Mouse (Mus musculus): ENCODE measurements at regions not wholly inside any gene's neighbourhood (a gene's known extent, or its start where the extent isn't known, plus 50 kb on each side); places are given as distances from the start of the nearest gene placed in this dataset.

DNA sequence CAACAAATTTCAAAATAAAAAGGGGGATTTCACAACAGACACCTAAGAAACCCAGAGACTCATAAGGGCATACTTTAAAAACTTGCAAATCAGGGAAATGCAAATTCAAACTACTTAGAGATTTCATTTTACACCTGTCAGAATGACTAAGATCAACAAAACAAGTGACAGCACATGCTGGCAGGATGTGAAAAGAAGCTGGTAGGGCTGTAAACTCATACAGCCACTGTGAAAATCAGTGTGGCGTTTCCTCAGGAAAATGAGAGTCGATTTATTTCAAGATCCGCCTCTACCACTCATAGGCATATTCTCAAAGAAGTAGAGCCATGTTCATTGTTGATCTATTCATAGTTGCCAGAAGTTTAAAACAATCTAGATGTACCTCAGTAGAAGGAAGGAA lies 133.6 kb upstream of the Veph1 start:
- DNase-seq (ENCODE audit: low read depth): no peak

DNA sequence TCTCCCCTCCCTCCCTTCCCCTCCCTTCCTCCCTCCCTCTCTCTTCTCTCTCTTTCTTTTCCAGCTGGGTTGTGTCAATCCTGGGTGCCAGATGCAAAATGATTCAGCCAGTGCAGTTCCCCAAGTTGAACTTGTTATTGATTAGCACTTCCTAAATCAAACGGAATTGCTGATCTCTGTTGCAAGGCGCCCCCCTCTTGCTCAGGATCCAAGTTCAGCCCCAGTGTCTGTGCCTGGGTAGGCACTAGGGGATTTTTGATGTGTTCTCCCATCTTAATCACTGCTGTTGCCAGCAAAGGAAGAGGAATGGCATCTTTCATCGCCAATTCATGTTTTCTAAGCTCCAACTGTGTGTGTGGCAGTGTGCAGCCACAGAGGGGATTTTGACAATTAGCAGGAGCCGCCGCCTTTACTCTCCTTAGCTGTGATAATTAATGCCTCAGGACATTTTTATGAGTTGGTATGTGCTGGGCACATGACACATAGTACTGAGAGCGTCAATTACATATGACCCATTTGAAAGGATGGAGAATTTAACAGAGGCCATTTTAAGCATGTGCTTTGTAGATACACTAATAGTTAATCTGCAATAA lies 125.9 kb upstream of the Veph1 start:
- DNase-seq (ENCODE audit: low read depth): no peak

DNA sequence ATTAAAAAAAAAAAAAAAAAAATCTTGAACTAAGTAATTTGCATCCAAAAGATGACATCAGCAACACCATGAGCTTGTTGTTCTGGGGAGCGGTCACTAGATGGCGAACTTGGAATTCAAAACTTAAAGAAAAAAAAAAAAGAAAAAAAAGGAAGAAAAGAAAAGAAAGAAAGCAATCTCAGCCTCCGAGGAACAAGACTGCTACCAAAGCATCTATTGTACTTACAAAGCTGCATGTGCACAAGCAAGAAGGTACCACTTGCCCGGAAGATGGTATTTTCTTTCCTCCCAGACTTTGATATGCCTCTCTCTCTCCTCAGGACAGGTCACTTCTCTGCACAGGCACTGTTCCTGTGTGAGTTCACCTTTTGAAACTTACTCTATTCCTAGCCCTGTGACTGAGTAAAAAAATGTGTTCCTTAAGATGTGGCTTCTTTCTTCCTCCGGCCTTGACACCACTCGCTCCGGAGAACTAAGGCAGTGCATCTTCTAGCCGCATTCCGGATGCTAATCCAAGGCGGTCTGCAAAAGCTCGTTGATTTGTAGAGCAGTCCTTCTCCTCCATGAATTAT lies 114.2 kb upstream of the Veph1 start:
- peak; percentile 3 for DNase-seq (ENCODE audit: low read depth)

DNA sequence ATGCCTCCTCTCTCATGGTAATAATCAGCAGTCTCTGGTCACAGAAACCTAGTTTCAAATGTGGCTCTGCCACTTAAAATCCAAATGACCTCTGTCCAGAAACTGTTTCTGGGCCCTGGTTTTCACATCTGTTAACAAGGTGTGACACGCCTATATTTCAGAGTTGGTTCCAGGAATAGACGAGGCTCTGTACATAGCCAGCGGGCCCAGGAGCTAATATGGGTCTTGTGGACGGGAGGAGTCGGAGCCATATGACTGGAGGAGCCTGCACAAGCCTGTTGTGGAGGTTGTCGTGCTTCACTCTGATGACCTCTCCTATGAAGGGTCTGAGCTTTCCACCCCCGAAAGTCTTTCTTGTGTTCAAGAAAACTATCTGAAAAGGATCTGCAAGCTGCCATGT lies 112.2 kb upstream of the Veph1 start:
- no peak for DNase-seq (ENCODE audit: low read depth)

DNA sequence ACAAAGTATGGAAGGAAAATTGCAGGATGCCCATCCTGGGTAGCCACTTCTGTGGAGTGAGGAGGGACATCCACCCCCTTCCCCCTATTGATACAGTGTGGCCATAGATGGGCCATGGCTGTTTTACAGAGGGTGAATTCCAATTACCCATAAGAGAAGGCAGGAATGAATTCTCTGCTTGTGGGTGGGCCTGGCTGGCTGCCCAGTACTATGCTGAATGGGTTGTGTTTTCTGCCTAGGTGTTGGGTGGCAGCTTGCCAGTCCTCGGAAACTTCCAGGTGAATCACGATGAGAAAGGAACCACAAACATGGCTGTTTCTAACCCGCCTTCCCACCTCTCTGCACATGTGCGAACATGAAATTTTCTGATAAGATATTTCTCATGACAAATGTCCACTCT lies 109.0 kb upstream of the Veph1 start:
- no peak for DNase-seq (ENCODE audit: low read depth)

DNA sequence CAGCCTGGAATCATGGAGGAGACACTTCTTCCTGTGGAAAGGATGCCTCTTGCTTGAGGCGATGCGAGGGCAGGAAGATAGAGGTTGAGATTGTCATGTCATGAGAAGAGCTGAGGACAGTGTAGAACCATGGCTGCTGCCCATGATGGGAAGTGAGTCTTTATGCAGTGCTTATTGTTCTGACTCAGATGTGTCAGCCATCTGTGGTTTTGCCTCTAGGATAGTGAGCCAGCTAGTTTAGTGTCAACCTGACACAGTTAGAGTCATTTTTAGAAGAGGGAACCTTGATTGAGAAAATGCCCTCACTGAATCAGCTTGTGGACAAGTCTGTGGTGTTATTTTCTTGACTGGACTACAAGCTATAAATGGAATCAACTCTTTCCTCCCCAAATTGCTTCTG lies 107.1 kb upstream of the Veph1 start:
- DNase-seq (ENCODE audit: low read depth): no peak

DNA sequence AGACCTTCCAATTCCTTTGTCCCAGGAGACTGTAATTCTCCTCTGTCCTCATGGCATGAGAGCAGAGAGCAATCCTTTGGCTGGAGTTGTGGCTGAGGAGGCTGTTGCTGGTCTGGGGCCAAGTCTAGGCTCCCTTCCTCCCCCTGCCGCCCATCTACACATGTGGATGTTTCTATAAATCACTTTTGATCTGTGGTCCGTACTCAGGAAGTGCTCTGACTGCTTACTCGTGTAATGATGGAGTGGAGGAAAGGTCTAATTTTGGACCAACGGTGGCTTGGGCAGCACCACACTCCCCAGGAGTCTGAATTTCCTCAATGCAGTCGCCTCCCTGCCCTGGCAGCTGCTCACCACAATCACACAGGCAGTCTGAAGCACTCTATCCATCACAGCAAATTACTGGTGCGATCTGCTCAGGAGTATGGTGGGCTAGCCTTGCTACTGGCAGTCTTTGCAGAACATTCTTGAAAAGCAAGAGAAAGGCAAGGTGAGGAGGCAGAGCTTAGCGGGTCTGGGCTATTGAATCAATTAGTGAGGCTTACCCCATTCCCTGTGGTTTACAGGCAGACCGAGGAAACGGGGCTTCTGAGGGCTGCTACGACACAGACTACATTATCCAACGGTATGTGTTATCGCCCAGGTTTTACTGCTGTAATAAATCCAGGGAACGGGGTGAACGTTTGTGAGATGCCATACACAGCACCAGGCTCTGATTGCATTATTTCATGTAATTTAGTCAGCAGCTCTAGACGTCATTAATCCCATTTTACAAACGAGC lies 104.3 kb upstream of the Veph1 start:
- DNase-seq (ENCODE audit: low read depth): no peak

DNA sequence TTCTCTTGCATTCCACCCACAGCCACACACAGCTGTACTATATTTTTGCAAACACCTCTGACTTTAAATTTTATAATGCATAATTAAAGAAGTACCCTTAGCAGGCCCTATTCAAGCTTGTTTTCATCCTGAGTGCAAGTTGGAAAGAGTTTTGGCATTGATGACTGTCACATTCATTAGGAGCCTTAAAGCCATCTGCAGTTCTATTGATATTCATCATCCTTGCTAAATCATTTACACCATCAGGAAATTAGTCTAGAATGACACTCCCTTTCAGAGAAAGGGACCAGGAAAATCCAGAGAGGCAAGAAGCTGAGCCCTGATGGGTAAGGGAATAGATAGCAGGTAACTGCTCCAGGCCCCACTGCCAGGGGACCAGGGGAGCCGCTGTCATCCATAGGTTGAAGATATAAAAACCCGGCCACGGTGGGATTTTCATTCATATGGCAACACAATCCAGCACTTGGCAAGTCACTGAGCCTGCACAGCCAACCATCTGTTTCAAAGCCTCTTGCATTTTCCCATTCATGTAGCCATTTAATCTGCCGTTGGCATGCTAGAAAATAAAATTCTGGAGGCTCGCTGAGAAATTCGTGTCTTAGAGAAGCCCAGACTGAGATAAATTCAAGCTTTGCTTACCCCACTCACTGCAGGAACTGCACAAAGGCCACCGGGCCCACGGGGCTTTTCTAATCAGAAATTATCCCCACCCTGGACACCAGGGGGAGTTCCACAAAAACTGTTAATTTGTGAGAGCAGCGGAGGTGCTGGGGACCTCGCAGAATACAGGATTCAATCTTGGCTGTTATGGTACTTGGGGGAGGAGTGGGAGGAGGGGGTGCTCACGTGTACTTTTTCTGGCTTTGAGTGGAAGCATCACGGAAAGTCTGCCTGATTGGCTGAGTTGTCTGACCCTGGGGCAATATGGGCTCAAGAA lies 101.8 kb upstream of the Veph1 start:
- DNase-seq (ENCODE audit: low read depth): no peak

DNA sequence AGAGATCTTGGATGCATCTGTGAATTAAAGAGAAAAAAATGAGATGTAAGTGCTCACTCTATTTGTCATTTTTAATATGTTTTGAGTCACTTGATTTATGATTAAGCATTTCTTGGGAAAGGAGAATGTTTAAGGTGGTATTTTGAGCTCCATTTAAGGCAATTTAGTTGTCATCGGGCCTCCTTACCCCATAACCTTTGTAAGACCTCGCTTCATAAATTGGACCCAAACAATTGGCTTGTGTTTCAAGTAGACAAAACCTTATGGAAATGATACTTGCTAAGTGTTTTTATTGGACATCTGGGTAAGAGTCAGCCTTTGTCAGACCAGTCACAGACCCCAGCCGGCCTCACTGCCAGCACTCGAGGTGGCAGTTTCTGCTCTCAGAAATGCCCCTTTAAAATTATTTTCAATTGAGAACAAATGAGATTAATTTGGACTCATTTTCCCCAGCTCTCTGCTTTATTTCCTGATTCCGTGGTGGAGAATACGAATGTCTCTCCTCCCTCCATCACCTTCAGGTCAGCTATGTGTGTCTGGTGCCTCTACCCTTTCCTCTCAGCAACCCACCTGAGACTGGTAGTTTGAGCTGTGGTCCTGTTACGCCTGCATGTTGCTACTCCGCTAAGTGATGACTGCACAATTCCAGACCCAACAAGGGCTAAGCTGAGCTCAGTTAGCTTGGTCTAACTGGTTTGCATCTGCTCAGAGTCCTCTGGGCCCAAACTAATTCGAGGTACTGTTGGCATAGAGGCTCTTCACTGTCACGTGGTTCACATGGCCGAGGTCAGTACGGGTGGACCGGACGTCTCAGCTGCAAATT lies 78.7 kb upstream of the Veph1 start:
- no peak for DNase-seq (ENCODE audit: low read depth)

DNA sequence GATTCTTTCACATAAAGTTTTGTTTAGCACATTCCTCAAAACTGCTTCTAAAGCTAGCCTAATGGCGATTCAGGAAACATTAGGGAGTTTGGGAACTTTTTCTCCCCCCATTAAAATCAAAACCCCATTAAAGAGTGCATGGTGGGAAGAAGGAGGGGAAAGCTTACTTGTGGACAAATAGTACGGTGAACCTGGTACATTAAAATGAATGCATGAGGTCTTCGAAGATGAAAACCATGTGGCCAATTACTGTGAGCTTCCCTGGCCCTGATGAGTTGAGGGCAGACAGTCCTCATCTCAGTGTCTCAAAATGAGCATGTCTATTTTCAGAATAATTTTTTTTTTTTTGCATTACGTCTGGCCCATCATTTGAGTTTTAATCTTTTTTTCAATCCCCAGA lies 78.0 kb upstream of the Veph1 start:
- no peak for DNase-seq (ENCODE audit: low read depth)

DNA sequence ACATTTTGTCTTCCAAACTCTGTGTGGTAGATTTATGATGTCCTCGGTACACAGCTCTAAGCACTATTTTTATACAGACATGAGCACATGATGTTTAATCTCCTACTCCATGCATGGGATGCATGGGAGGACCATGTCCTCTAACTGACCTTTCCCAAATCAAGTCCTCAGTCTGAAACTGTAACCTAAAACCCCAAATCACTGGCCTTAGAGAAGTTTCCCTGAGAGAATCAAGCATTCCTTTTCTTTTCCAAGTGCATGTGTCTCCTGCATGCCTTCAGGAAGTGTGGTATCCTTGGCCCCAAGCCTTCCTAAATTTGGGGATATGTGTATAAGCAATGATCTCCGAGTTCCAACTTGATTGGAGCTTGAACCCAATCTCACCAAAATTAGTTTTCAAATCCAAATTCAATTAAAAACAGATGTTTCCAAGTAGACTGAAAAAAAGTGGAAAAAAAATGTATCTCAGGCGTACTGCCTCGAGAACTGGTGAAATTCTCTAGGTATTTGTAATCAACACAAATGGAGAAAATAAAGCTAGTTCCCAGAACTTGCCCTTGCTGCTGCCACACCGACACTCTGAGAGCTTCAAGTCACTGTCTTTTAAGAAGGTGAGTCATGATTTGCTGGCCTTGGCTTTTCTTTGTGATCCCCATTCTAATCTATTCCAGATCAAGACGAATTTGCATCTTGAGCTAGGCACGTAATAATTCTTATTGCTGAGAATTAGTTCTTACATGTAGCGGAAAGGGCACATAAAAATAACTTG lies 77.4 kb upstream of the Veph1 start:
- no peak for DNase-seq (ENCODE audit: low read depth)

All from naive thymus-derived CD4-positive, alpha-beta T cell, adult 2 months (primary cell).